Mouse (Mus musculus) midbrain, embryonic 14.5 days (tissue): ENCODE results near the gene Vps37b. TPM values are rescaled to one million over a fixed set of nuclear protein-coding genes. Genes with fewer than 3 reads are reported as not detected.

Experiments used
- ATAC-seq: fragments of 200-750 bp; cut with Nextera tagmentation; 2 replicates; pipeline ENCODE4 v1.8.0; 2017; ENCODE audit warnings: moderate number of reproducible peaks, moderate library complexity; ENCODE audit not compliant: low FRiP score, low TSS enrichment
- DNase-seq: peaks from one replicate; pipeline ENCODE4 v3.0.0-alpha.2; 2015
- H3K27ac ChIP-seq: fragments of 300-500 bp; sonication (generic); replicated peaks from 2 replicates; pipeline ENCODE4 v1.5.1; 2014; ENCODE audit warnings: mild to moderate bottlenecking, low read depth, low read length, moderate library complexity
- H3K27me3 ChIP-seq: fragments of 300-500 bp; sonication (generic); 2 replicates; pipeline ENCODE4 v1.6.1; 2014; ENCODE audit warnings: low read length, control low read depth, mixed read lengths; ENCODE audit not compliant: control insufficient read depth, insufficient read depth
- H3K36me3 ChIP-seq: fragments of 300-500 bp; sonication (generic); 2 replicates; pipeline ENCODE4 v1.6.1; 2014; ENCODE audit warnings: low read length, control low read depth; ENCODE audit not compliant: control insufficient read depth, insufficient read depth
- H3K4me1 ChIP-seq: fragments of 300-500 bp; sonication (generic); 2 replicates; pipeline ENCODE4 v1.6.1; 2014; ENCODE audit warnings: mild to moderate bottlenecking, antibody characterized with exemption, low read length, control low read depth; ENCODE audit not compliant: control insufficient read depth, insufficient read depth
- H3K4me2 ChIP-seq: fragments of 300-500 bp; sonication (generic); 2 replicates; pipeline ENCODE4 v1.6.1; 2014; ENCODE audit warnings: mild to moderate bottlenecking, low read length, moderate library complexity
- H3K4me3 ChIP-seq: fragments of 300-500 bp; sonication (generic); replicated peaks from 2 replicates; pipeline ENCODE4 v1.5.1; 2014; ENCODE audit warnings: low read depth, low read length
- H3K9ac ChIP-seq: fragments of 300-500 bp; sonication (generic); replicated peaks from 2 replicates; pipeline ENCODE4 v1.6.1; 2014; ENCODE audit warnings: mild to moderate bottlenecking, low read length, moderate library complexity
- H3K9me3 ChIP-seq: fragments of 300-500 bp; sonication (generic); 2 replicates; pipeline ENCODE4 v1.6.1; 2016; ENCODE audit warnings: low read length, control low read depth, mixed read lengths; ENCODE audit not compliant: control insufficient read depth
- WGBS: fragments of 180-500 bp; shearing (Covaris S2); extraction: QIAGEN DNeasy Blood & Tissue Kit; methylation state at CpG from one replicate; pipeline ENCODE4 v1.1.7; 2014; 5-methylcytosine and 5-hydroxymethylcytosine counted together
- polyA plus RNA-seq: library from polyadenylated mRNA; unstranded; fragments of >200 nt; fragmentation: Nextera tagmentation; extraction: Ambion mirVana; gene quantifications from 2 replicates; pipeline ENCODE4 v1.2.1, GENCODE M21; 2014

Gene Vps37b
- polyA plus RNA-seq, 1 experiment from 2014 or later = 72.4 TPM

- Histone ChIP-seq H3K4me3 (no peak overlapping the region), H3K27me3 (no peaks in the 10 kb centered on the region), H3K4me2 (no peak overlapping the region), H3K27ac (no peak overlapping the region), H3K9me3 (no peaks in the 10 kb centered on the region), H3K9ac (no peak overlapping the region), H3K36me3 (0 out of 2 replicates have a peak, but pooled peaks cover 13% of the 10 kb centered on the region), H3K4me1 (no peaks in the 10 kb centered on the region)
- no peak for DNase-seq
- WGBS = 85% methylated on average over 24 of the region's 24 CpGs
- ATAC-seq = no peak
Measured at GRCm38 (mm10) chr5:123997211-123997751, 34.8 kb downstream of the Vps37b start.

GRCm38 (mm10) chr5:123996695-123997094, 35.4 kb downstream of the Vps37b start:
- Histone ChIP-seq H3K4me1 (no peaks in the 10 kb centered on the region), H3K27ac (no peak overlapping the region), H3K27me3 (no peaks in the 10 kb centered on the region), H3K4me3 (no peak overlapping the region), H3K4me2 (no peak overlapping the region), H3K36me3 (0 out of 2 replicates have a peak, but pooled peaks cover 13% of the 10 kb centered on the region), H3K9ac (no peak overlapping the region), H3K9me3 (no peaks in the 10 kb centered on the region)
- WGBS = 91% methylated on average over 14 of the region's 14 CpGs
- ATAC-seq (no peak), DNase-seq (no peak)

GRCm38 (mm10) chr5:123996194-123996593, 35.9 kb downstream of the Vps37b start:
- Histone ChIP-seq H3K9ac (no peak overlapping the region), H3K36me3 (0 out of 2 replicates have a peak, but pooled peaks cover 8% of the 10 kb centered on the region), H3K4me2 (no peak overlapping the region), H3K27ac (no peak overlapping the region), H3K4me3 (no peak overlapping the region), H3K4me1 (no peaks in the 10 kb centered on the region), H3K9me3 (no peaks in the 10 kb centered on the region), H3K27me3 (no peaks in the 10 kb centered on the region)
- 89% methylated on average over 10 of the region's 10 CpGs for WGBS
- DNase-seq (no peak), ATAC-seq (no peak)

- H3K4me1 ChIP-seq = no peaks in the 10 kb centered on the region
- H3K27ac ChIP-seq = no peak overlapping the region
- H3K4me2 ChIP-seq = no peak overlapping the region
- DNase-seq (no peak), ATAC-seq (no peak)
- no peak overlapping the region for H3K4me3 ChIP-seq
- 0 out of 2 replicates have a peak, but pooled peaks cover 4% of the 10 kb centered on the region for H3K36me3 ChIP-seq
- WGBS = 79% methylated on average over 6 of the region's 6 CpGs
- no peaks in the 10 kb centered on the region for H3K27me3 ChIP-seq
- H3K9ac ChIP-seq = no peak overlapping the region
- no peaks in the 10 kb centered on the region for H3K9me3 ChIP-seq
Measured at GRCm38 (mm10) chr5:123995388-123995787, 36.7 kb downstream of the Vps37b start.

GRCm38 (mm10) chr5:123994468-123994867, 37.6 kb downstream of the Vps37b start:
- DNase-seq = no peak
- no peak overlapping the region for H3K4me2 ChIP-seq
- 97% methylated on average over 7 of the region's 7 CpGs for WGBS
- no peak overlapping the region for H3K27ac ChIP-seq
- H3K36me3 ChIP-seq = 0 out of 2 replicates have a peak, but pooled peaks cover 2% of the 10 kb centered on the region
- peaks cover 5% of the 10 kb centered on the region; the same call in 1 of the 2 replicates for H3K4me1 ChIP-seq
- no peaks in the 10 kb centered on the region for H3K27me3 ChIP-seq
- no peak overlapping the region for H3K4me3 ChIP-seq
- no peak overlapping the region for H3K9ac ChIP-seq
- no peaks in the 10 kb centered on the region for H3K9me3 ChIP-seq
- no peak for ATAC-seq

GRCm38 (mm10) chr5:123993263-123994036, 38.6 kb downstream of the Vps37b start:
- peak; percentile 75 for DNase-seq
- WGBS = 64% methylated on average over 7 of the region's 7 CpGs
- H3K27me3 ChIP-seq = no peaks in the 10 kb centered on the region
- H3K27ac ChIP-seq = peak overlapping the region; percentile 67
- H3K4me2 ChIP-seq = no peak overlapping the region
- H3K4me1 ChIP-seq = peaks cover 7% of the 10 kb centered on the region; the same call in 1 of the 2 replicates
- H3K9ac ChIP-seq = no peak overlapping the region
- H3K4me3 ChIP-seq = no peak overlapping the region
- peak; percentile 70; the same call in 1 of the 2 replicates for ATAC-seq
- no peaks in the 10 kb centered on the region for H3K36me3 ChIP-seq
- H3K9me3 ChIP-seq = no peaks in the 10 kb centered on the region

GRCm38 (mm10) chr5:123992794-123993193, 39.3 kb downstream of the Vps37b start:
- Histone ChIP-seq H3K9ac (no peak overlapping the region), H3K4me1 (peaks cover 7% of the 10 kb centered on the region; the same call in 1 of the 2 replicates), H3K27me3 (no peaks in the 10 kb centered on the region), H3K4me2 (no peak overlapping the region), H3K27ac (no peak overlapping the region), H3K9me3 (no peaks in the 10 kb centered on the region), H3K4me3 (no peak overlapping the region), H3K36me3 (no peaks in the 10 kb centered on the region)
- DNase-seq (peak; percentile 87), ATAC-seq (no peak)
- 33% methylated on average over 5 of the region's 5 CpGs for WGBS

- Histone ChIP-seq H3K36me3 (no peaks in the 10 kb centered on the region), H3K4me2 (no peak overlapping the region), H3K4me3 (no peak overlapping the region), H3K27ac (no peak overlapping the region), H3K4me1 (peaks cover 7% of the 10 kb centered on the region; the same call in 1 of the 2 replicates), H3K9me3 (no peaks in the 10 kb centered on the region), H3K9ac (no peak overlapping the region), H3K27me3 (no peaks in the 10 kb centered on the region)
- ATAC-seq = no peak
- 82% methylated on average over 10 of the region's 10 CpGs for WGBS
- no peak for DNase-seq
Measured at GRCm38 (mm10) chr5:123992193-123992637, 39.9 kb downstream of the Vps37b start.
